Mouse (Mus musculus): ENCODE measurements around the gene Hmga1. TPM values are rescaled to one million over a fixed set of nuclear protein-coding genes. Genes with fewer than 3 reads are reported as not detected.

The Hmga1 gene
- total RNA-seq, 2 experiments from 2014 or later, result 42.5 to 47.3 TPM

DNA sequence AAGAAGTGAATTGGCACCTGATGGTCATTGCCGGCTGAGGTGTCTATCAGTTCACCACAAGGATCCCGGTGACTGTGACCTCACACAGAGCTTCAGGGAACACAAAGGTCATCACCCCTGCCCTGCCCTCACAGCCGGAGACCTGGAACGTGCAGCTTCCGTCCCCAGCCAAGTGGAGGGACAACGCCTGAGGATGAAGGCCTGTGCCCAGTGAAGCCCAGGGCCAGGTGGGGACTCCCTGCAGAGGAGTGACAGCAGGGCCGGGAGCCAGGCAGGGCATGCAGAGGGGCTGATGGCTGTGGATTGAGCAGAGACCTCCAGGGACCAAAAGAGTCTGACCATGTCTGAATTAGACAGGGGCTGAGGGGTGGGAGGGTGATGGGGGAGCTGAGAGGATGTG, 33.2 kb upstream of the Hmga1 start:
- DNase-seq, result no peak
- intact Hi-C loops (cut with DNase I), result loop anchor here (5.0 kb wide), 2 partner anchors 331 to 491 kb away; no protein-coding TSS in a partner anchor

DNA sequence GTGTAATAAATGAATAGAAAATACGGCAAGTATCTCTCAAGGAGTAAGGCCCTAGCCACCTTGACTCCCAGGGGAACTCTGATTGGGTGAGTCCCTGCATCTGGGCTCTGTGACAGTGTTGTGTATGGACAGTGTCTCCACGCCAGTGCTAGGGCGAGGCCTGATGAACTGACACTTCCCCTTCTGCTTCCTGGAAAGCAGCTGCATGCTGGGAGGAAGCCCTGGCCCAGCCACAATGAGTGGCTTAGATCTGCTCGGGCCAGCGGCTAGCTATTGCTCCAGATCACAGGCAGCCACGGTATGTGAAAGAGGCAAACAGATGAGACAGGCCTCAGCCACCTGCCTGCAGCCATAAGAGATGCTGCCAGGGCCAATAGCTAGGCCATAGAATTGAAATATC, 29.1 kb upstream of the Hmga1 start:
- intact Hi-C loops (cut with DNase I), result no loop called here
- no peak for DNase-seq

DNA sequence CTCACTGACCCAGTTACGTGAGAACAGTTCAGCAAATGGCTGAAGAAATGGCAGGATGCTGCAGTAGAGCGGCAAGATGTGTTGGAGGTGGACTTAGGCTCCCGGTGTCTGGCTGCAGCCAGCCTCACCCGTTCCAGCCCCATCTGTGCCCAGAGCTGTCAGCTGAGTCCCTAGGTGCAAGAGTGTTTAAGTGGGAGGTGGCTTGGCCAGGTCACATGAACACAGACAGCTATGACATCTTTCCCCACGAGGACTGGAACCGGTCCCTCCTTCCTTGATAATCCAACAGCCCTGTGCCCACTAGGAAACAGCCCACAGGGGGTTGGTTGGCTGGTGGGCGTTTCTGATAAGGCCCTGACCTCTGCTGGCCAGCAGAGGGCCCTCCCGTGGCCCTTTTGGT, 28.3 kb upstream of the Hmga1 start:
- intact Hi-C loops (cut with DNase I), result no loop called here
- DNase-seq, result no peak

DNA sequence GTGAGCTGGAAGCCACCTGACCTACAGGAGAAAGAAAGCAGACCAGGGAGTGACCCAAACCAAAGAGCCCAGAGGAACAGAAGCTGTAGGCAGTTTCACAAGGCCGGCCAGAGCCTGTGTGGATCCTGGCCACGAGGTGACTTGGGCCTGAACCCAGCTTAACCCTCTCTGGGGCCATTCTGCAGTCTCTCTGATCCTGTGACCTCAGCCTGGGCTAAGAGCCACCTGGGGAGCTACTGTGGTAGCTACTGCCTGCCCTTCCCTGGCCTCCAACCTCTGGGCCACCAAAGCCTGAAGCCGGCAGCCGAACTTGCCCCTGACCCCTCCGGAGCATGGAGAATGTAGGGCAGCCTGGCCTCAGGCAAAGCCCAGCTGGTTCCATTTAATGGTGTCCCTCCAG, 27.5 kb upstream of the Hmga1 start:
- intact Hi-C loops (cut with DNase I), result no loop called here

DNA sequence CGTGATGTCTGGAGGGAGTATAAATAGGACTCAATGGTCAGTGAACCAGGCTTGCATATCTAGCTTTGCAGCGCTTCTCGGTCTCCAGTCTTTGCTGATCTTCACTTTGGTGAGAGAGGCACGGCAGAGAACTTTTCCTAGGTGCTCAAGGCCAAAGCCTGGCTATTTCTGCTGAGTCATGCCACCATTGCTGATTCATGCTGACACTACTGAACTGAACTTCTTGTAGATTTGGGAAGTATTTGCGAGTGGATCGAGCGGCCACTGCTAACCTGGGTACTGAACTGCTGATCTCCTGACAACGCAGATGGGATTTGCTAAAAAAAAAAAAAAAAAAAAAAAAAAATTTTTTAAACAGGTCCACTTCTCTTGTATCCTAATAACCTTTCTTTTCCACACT, 24.2 kb upstream of the Hmga1 start:
- DNase-seq, result no peak
- intact Hi-C loops (cut with DNase I), result no loop called here

More for the DNA sequence above, 27.5 kb upstream of the Hmga1 start:
- DNase-seq, result no peak

DNA sequence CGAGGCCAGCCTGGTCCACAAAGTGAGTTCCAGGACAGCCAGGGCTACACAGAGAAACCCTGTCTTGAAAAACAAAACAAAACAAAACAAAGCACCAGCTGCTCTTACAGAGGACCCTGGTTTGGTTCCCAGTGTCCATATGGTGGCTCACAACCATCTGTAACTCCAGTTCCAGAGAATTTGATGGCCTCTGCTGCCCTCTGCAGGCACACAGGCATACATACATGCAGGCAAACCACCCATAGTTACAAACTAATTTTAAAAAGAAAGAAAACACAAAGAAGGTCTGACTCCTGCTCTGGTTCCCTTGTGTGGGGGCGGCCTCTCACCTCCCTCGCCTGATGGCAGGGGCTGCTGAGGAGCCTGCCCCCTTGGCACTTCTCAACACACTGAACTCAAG, 22.9 kb upstream of the Hmga1 start:
- DNase-seq, result no peak
- intact Hi-C loops (cut with DNase I), result no loop called here

DNA sequence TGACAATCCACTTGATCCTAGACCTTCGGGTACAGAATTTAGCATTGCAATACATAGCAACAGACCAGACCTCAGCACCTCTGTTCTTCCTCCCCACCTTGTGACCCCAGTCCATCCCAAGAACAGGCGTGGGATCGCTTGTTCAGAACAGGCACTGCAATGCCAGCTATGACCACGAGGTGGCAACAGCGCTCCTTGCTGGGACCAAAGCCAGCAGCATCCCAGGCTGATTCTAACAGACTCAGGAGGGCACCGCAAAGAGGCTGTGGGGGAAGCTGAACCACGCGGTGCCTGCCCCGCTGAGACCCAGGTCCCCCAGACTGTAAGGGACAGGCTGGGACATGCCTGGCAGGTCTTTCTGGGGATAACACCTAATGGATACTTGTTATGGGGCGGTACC, 21.6 kb upstream of the Hmga1 start:
- intact Hi-C loops (cut with DNase I), result loop anchor here (1.0 to 2.0 kb wide), 2 partner anchors 95 to 234 kb away; no protein-coding TSS in a partner anchor
- DNase-seq, result peak; percentile 91 to 95

DNA sequence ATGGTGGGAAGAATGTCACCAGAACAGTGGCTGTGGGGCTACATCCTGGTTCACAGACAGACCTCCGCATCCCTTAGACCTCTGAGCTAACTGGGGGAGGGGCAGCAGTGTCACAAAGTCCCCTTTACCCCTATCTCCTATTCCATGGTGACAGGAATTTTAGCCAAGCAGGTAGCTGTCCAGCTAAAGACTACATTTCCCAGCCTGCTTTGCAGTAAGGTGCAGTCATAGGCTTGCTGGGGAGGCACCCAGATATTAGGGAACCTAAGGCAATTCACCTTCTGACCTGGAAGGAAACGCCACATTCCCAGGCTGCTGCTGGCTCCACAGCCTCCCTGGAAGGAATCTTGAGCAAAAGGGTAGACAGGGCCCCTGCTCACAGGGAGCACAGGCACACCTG, 15.0 kb upstream of the Hmga1 start:
- intact Hi-C loops (cut with DNase I), result no loop called here
- no peak for DNase-seq

DNA sequence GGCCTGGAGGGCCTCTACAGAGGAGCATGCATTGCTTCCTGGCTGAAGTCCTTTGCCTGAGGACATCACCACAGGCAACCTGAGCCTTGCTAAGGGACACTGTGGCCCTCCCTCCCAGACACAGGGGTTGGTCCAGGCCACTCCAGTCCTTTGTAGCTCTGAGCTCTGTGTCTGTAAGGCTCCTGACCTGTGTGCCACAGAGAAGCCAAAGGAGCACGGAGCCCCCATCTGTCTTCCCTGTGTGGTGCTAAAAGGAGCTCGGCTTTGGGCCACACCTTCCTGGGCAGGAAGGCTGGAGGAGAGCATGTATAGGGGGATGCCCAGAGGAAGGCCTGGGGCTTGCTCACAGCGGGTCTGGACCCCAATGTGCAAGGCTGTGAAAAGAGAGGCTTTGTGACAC, 14.3 kb upstream of the Hmga1 start:
- no peak for DNase-seq
- intact Hi-C loops (cut with DNase I), result no loop called here

DNA sequence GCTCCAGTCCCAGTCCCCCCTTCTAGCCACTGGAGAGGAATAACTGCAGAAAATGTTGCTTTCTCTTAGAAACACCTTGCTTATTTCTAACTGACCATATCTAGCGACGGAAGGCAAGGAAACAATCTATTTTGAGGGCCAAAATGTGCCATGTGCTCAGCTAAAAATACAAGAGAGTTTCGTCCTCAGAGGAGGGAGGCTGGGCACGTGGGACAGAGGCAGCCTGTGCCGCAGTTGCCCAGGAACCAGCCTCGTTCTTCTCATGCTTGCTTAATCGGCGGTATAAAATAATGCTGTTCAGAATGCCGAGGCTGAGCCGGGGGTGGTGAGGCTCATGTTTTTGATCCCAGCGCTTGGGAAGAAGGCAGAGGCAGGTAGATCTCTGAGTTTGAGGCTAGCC, 11.7 kb upstream of the Hmga1 start:
- DNase-seq, result no peak
- intact Hi-C loops (cut with DNase I), result no loop called here

DNA sequence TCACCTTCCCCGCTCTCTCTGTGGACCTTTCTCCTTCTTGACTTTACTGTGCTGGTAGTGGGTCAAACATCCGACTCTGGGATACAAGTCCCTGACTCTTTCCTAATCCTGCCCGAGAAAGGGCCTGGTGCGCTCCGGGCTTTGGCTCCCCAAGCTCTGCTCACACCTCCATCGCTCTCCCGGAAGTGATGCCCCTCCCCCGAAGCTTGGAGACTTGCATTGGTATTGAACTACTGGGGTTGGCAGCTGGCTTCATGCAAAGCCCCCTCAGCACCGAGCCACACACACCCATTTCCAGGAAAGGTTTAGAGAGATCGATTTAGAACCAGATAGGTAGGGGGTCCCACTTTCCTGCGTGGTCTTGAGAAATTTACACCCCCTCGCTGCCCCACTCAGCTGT, 10.3 kb upstream of the Hmga1 start:
- no peak for DNase-seq
- intact Hi-C loops (cut with DNase I), result no loop called here

DNA sequence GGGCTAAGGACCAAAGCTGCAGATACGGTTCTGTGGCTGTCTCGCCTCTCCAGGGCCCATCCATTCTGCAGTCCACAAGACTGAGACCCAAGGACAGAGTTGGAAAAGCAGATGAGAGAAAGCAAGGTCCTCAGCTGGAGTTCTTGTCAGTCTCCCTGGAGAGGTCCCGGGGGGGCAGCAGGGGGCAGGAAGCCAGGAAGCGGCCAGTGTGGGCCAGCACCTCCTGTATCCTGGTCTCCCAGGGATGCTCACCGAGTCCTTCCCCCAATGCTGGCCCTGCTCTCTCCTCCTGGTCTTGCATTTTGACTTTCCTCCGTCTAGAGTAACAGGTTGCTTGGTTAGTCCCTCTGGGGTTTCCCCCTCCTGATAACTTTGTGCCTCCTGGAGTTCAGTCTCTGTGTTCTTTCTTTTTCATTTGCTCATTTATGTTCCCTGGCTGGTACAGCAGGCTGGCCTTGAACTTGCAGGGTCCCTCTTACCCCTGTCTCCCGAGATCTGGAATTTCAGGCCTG, 9.7 kb upstream of the Hmga1 start:
- DNase-seq, result no peak
- intact Hi-C loops (cut with DNase I), result no loop called here

DNA sequence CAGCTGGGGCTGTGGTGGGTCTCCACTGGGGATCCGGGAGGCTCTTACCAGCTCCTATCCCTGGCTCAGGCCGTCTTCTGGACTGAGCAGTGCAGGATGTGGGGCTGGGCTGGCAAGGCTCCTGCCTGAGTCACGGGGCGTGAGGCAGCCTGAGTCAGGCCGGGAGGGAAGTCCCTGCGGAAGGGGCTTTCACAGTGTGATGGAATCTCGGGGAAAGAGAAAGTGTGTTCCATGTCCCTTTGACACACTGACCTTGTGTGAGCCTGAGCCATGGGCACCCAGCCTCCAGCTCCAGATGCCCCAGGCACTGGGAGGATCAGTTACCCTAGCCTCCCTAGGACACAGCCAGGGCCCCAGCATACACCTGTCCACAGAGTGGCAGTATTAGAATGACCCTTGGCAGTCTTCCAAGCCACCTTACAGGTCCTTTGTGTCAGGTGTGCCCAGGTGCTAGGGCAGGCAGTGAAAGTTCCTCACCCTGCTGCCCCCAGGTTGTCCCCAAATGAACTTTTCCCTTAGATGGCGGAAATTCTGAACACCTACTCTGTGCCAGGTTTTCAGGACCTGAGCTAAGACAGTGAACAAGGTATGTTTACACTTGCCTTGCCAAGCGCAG, 8.9 kb upstream of the Hmga1 start:
- peak; percentile 60 to 72 for DNase-seq
- intact Hi-C loops (cut with DNase I), result no loop called here

DNA sequence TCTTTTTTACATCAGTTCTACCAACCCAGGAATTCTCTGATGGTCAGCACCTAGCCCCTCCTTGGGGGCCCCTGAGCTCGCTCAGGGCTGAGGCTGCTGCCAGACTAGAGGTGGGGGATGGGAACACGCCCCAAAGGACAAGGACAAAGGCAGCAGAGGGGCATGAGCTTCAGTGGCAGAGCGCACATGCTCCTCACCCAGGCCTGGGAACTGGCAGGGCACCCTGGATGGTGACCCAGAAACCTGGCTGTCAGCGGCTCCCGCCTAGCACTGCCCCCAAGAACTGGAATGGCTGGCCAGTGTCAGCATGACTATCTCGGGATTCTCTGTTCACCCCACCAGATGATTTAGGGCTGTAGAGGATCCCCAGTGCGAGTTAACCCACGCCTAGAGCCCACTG, 7.1 kb upstream of the Hmga1 start:
- peak; percentile 35 to 54 for DNase-seq
- intact Hi-C loops (cut with DNase I), result no loop called here

DNA sequence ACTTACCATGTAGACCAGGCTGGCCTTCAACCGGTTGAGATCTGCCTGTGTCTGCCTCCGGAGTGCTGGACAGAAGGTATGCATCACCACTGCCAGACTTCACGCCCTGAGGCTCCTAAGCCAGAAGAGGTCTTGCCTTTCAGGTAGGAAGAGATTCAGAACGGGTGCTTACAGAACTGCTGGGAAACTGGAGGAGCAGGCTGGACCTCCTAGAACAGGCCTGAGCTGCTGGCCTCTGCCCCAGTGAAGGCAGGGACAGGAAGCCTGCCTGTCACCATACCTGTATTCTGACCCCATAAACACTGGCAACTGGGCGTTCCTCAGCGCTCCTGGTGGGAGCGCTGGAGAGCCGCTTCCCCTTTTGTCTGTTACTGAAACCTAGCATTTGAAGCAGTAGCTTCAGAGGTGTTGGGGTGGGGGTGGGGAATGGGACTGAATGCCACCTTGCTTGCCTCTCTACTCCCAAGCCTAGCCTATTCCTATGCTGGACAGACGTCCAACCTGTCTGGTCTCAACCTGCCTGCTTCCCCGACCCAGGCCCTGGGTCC, 4.8 kb upstream of the Hmga1 start:
- intact Hi-C loops (cut with DNase I), result no loop called here

DNA sequence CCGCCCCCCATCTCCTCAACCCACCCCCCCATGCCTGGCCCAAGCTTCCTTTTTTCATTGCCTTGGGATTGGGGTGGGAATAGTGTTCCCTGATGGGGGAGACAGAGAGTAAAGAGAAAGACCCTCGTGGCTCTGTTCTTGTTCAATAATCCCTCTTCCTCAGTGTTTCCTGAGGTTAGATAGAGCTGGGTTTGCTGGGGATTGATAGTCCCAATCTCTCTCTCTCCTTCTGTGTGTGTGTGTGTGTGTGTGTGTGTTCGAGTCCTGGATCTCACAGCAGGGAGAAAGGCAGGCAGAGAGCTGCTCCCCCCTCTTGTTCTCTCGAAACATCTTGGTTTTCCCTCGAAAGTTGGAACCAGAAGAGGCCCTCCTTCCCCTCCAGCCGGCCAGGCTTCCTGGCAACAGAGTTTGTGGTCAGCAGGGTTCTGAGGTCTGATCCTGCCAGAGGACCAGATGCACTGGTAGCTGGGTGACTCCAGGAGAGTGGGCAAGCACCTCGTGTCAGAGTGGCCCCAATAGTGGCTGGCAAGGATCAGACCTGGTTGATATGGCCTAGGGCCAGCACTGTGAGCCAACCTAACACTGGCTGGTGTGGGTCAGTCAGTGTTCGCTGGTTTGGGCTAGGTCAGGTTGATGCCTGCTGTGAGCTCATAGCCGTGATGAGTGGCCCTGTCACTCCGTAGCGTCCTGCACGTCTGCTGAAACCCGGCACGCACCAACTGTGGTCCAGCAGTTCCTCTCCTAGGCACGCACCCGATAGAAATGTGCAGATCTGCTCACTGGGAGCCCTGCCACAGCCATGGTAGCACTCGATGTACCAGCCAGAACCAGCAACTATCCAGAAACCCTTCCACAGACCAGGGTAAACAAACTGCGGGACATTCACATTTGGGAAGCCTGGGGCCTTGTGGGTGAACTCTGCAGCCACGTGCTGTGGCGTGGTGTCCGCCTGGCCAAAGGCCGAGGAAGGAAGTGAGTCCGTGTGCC, 3.8 kb upstream of the Hmga1 start:
- intact Hi-C loops (cut with DNase I), result no loop called here
- peak in 1 of 2 experiments; percentile 34 for DNase-seq

More for the DNA sequence above, 4.8 kb upstream of the Hmga1 start:
- DNase-seq, result no peak

DNA sequence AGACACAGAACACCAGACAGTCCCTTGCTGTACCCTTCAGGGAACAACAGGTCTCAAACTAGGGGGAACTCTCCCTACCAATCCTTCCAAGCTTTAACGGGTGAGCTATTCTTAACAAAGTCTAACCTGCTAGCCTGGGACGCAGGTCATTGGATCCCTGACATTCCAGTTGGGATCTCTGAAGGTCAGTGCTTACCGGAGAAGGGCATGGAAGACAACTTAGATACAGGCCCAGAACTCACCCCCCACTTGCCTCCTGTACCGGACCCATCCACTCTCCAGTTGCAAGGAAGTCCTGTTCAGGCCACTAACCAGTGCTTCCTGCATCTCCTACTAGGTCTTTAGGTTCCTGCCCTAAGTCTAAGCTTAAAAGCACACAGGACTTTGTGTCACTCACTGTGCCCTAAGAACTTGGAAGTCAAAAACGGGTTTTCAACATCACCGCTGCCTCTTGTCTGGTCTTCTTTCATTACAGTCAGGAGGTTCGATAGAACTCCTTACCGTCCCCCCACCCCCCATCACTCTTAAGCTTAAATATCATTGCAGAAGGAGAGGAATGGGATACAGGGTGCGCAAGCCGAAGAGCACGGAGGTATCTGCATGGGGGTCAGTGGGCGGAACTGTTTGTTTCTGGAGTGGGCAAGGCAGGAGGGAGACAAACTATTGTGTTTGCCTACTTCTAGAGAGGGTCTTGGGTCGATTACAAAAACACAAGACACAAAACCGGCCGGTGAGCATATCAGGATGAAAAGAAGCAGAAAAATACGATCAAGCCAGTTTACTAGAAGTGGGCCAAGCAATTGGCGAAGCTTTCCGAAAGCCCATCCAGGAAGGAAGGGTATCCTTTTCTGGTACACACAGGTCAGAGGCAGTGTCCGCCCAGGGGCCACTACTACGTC, 2.0 kb upstream of the Hmga1 start:
- no peak for DNase-seq
- intact Hi-C loops (cut with DNase I), result no loop called here

DNA sequence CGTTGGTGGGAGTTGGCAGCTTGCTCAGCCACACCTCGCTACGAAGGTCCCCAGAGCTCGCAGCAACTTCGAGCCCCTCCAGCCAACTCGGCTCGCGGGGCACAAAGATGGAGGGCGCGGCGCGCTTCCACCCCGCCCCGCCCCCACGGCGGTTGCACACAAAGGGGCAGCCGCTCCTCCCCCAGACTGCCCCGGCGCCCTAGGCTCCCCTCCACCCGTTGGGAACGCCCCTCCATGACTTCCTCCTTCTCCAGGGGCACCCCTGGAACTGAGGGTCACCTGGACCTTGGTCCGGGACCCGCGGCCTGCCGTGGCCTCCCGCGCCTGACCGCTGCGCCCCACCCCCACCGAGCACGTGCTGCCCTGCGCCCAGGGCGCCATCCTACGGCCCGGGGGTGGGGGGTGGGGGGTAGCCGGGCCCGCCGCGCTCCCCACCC, 1.2 kb upstream of the Hmga1 start:
- DNase-seq, result peak in 1 of 2 experiments; percentile 38
- intact Hi-C loops (cut with DNase I), result no loop called here

DNA sequence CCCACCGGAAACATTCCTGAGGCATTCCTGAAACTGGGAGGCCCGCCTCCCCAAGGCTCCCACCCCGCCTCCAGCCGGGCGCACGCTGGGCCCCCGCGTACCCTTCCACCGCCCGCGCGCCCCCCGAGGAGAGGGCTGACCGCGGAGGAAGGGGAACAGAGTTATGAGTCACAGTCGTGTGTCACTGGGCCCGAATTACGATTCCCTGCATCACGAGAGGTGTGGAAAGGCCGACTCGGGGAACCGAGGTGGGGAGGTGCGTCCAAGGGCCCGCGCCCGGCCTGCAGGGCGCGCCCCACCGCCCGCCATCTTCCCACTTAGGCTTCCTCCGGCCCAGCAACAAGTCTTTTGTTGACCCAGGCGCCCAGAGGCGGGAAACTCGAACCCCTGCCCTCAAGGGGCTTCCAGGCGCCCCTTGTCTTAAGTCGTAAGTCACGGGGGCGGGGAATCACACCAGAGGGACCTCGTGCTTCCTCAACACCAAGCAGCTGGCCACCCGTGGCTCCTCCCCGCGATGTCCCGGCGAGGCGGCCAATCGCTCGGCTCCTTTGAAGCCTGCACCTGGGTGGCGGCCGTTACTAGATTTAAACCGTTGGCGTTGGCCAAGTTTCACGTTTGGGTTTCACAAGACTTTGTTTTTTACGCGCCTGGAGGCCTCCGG, 655 bp upstream of the Hmga1 start:
- intact Hi-C loops (cut with DNase I), result no loop called here
- peak; percentile 69 to 71 for DNase-seq

Measured in heart, postnatal 10 days (tissue).